Mouse (Mus musculus) liver, postnatal 0 days (tissue): ENCODE data around the gene Myo18a. TPM values are rescaled to one million over a fixed set of nuclear protein-coding genes. Genes with fewer than 3 reads are reported as not detected.

Experiments
- ATAC-seq: fragments of 200-750 bp; cut with Nextera tagmentation; 2 replicates; pipeline ENCODE4 v1.8.0; 2017; ENCODE audit warnings: mild to moderate bottlenecking, moderate library complexity
- DNase-seq: peaks from one replicate; pipeline ENCODE4 v3.0.0-alpha.2; 2016
- H3K27ac ChIP-seq: fragments of 300-500 bp; sonication (generic); 2 replicates; pipeline ENCODE4 v1.5.1; 2014; ENCODE audit warnings: antibody characterized with exemption, moderate library complexity, mild to moderate bottlenecking, low read depth
- H3K27me3 ChIP-seq: fragments of 300-500 bp; sonication (generic); 2 replicates; pipeline ENCODE4 v1.6.1; 2014; ENCODE audit warnings: low read length, control low read depth, mixed read lengths; ENCODE audit not compliant: insufficient read depth
- H3K36me3 ChIP-seq: fragments of 300-500 bp; sonication (generic); replicated peaks from 2 replicates; pipeline ENCODE4 v1.6.1; 2014; ENCODE audit warnings: mild to moderate bottlenecking, control low read depth, low read length, moderate library complexity, mixed read lengths; ENCODE audit not compliant: insufficient read depth
- H3K4me1 ChIP-seq: fragments of 300-500 bp; sonication (generic); 2 replicates; pipeline ENCODE4 v1.6.1; 2014; ENCODE audit warnings: antibody characterized with exemption, mild to moderate bottlenecking, control low read depth; ENCODE audit not compliant: insufficient read depth
- H3K4me2 ChIP-seq: fragments of 300-500 bp; sonication (generic); 2 replicates; pipeline ENCODE4 v1.6.1; 2014; ENCODE audit warnings: low read depth, mild to moderate bottlenecking, low read length, moderate library complexity, mixed read lengths
- H3K4me3 ChIP-seq: fragments of 300-500 bp; sonication (generic); 2 replicates; pipeline ENCODE4 v1.5.1; 2014; ENCODE audit warnings: low read depth, low read length
- H3K9ac ChIP-seq: fragments of 300-500 bp; sonication (generic); replicated peaks from 2 replicates; pipeline ENCODE4 v1.6.1; 2014; ENCODE audit warnings: mild to moderate bottlenecking, moderate library complexity
- H3K9me3 ChIP-seq: fragments of 300-500 bp; sonication (generic); 2 replicates; pipeline ENCODE4 v1.6.1; 2016; ENCODE audit warnings: mild to moderate bottlenecking, control low read depth, low read length, mixed read lengths
- CTCF ChIP-seq: sonication (generic); IDR thresholded peaks from 2 replicates; pipeline ENCODE4 v1.5.1; 2016; ENCODE audit warnings: antibody characterized with exemption, low read depth
- EP300 ChIP-seq: IDR thresholded peaks from 2 replicates; pipeline ENCODE4 v1.6.1; 2016; ENCODE audit warnings: antibody characterized with exemption, low read depth, mild to moderate bottlenecking
- WGBS: fragments of 180-500 bp; shearing (Covaris S2); extraction: QIAGEN DNeasy Blood & Tissue Kit; methylation state at CpG from one replicate; pipeline ENCODE4 v1.1.7; 2014; ENCODE audit not compliant: insufficient replicate concordance; 5-methylcytosine and 5-hydroxymethylcytosine counted together
- polyA plus RNA-seq: library from polyadenylated mRNA; unstranded; fragments of >200 nt; fragmentation: Nextera tagmentation; extraction: Ambion mirVana; gene quantifications from 2 replicates; pipeline ENCODE4 v1.2.1, GENCODE M21; 2015

Gene Myo18a
- polyA plus RNA-seq, 1 experiment from 2014 or later: 10.4 TPM

DNA sequence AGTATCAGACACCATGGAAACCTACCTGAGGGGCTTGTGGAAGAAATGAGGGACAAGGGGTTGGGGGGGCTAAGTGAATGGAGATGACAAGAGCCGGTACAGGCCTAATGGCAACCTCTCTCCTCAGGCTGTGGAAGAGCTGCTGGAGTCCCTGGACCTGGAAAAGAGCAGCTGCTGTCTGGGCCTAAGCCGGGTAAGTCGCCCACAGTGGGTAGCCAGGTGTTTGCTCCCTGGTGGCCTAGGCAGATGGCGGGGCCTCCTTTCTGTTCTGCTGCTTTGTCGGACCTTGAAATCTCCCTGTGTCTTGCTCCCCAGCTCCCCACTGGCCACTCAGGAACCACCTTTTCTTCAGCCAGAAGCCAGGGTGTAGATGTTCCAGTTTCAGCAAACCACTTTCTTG, 73.2 kb downstream of the Myo18a start:
- no peaks in the 10 kb centered on the region for H3K27me3 ChIP-seq
- H3K4me2 ChIP-seq: no peak overlapping the region
- no peak overlapping the region for H3K27ac ChIP-seq
- WGBS: 89% methylated on average over 5 of the region's 5 CpGs
- H3K4me1 ChIP-seq: no peaks in the 10 kb centered on the region
- no peak overlapping the region for H3K4me3 ChIP-seq
- no peak for TF ChIP-seq CTCF
- no peak for TF ChIP-seq EP300
- H3K36me3 ChIP-seq: peaks cover 72% of the 10 kb centered on the region
- H3K9me3 ChIP-seq: no peaks in the 10 kb centered on the region
- ATAC-seq: no peak
- no peak for DNase-seq
- no peak overlapping the region for H3K9ac ChIP-seq

- Histone ChIP-seq H3K9ac (no peak overlapping the region), H3K4me3 (no peak overlapping the region), H3K27me3 (no peaks in the 10 kb centered on the region), H3K4me1 (no peaks in the 10 kb centered on the region), H3K36me3 (peaks cover 73% of the 10 kb centered on the region), H3K9me3 (no peaks in the 10 kb centered on the region), H3K4me2 (no peak overlapping the region), H3K27ac (no peak overlapping the region)
- TF ChIP-seq CTCF: no peak
- TF ChIP-seq EP300: no peak
- ATAC-seq: no peak
- no peak for DNase-seq
- 73% methylated on average over 4 of the region's 4 CpGs for WGBS
These were observed 73.7 kb downstream of the Myo18a start for GRCm38 (mm10) chr11:77836751-77837150.

GRCm38 (mm10) chr11:77837856-77838255, 74.8 kb downstream of the Myo18a start:
- DNase-seq (no peak), ATAC-seq (no peak)
- TF ChIP-seq CTCF: no peak
- no peak for TF ChIP-seq EP300
- Histone ChIP-seq H3K27ac (no peak overlapping the region), H3K4me3 (no peak overlapping the region), H3K9me3 (no peaks in the 10 kb centered on the region), H3K9ac (no peak overlapping the region), H3K36me3 (peaks cover 76% of the 10 kb centered on the region), H3K4me1 (no peaks in the 10 kb centered on the region), H3K4me2 (no peak overlapping the region), H3K27me3 (no peaks in the 10 kb centered on the region)
- WGBS: 84% methylated on average over 5 of the region's 5 CpGs

- no peak overlapping the region for H3K9ac ChIP-seq
- no peak overlapping the region for H3K4me2 ChIP-seq
- peaks cover 83% of the 10 kb centered on the region for H3K36me3 ChIP-seq
- WGBS: 86% methylated on average over 16 of the region's 16 CpGs
- H3K4me1 ChIP-seq: no peaks in the 10 kb centered on the region
- TF ChIP-seq CTCF (no peak), EP300 (no peak)
- H3K9me3 ChIP-seq: no peaks in the 10 kb centered on the region
- no peak overlapping the region for H3K4me3 ChIP-seq
- H3K27ac ChIP-seq: no peak overlapping the region
- H3K27me3 ChIP-seq: no peaks in the 10 kb centered on the region
- no peak for DNase-seq
- no peak for ATAC-seq
These were observed 77.6 kb downstream of the Myo18a start for GRCm38 (mm10) chr11:77840523-77841245.

GRCm38 (mm10) chr11:77843068-77843905, 80.2 kb downstream of the Myo18a start:
- TF ChIP-seq EP300 (no peak), CTCF (no peak)
- peaks cover 86% of the 10 kb centered on the region for H3K36me3 ChIP-seq

DNA sequence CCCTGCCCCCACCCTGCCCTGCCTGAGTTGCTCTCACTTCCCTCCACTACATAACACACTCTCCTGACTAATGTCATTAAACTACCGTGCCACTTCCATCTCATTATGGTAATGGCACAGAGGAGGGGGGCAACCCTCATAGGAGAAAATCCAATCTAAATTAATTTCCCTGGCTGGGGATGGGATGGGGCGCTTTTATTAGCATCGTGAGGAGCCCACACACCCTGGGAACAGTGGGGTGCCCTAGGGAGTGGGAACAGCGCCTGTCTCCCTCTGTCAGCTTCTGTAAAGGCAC, 80.8 kb downstream of the Myo18a start:
- no peak overlapping the region for H3K4me2 ChIP-seq
- peaks cover 86% of the 10 kb centered on the region for H3K36me3 ChIP-seq
- no peak for TF ChIP-seq CTCF
- no peak for TF ChIP-seq EP300
- ATAC-seq (no peak), DNase-seq (no peak)
- H3K27ac ChIP-seq: no peak overlapping the region
- no peaks in the 10 kb centered on the region for H3K27me3 ChIP-seq
- no peaks in the 10 kb centered on the region for H3K9me3 ChIP-seq
- H3K4me1 ChIP-seq: no peaks in the 10 kb centered on the region
- no peak overlapping the region for H3K9ac ChIP-seq
- no peak overlapping the region for H3K4me3 ChIP-seq
- 79% methylated on average over 4 of the region's 4 CpGs for WGBS

More at GRCm38 (mm10) chr11:77843068-77843905, 80.2 kb downstream of the Myo18a start:
- H3K4me3 ChIP-seq: no peak overlapping the region
- 88% methylated on average over 21 of the region's 21 CpGs for WGBS
- no peak overlapping the region for H3K4me2 ChIP-seq
- H3K27ac ChIP-seq: no peak overlapping the region
- H3K4me1 ChIP-seq: no peaks in the 10 kb centered on the region
- no peak overlapping the region for H3K9ac ChIP-seq
- no peaks in the 10 kb centered on the region for H3K27me3 ChIP-seq
- ATAC-seq: no peak
- no peaks in the 10 kb centered on the region for H3K9me3 ChIP-seq
- DNase-seq: no peak
